Mouse (Mus musculus) CD8-positive naive resting alpha-beta T cell, adult 57 days (primary cell): ENCODE measurements around the gene Gbx2. TPM values are rescaled to one million over a fixed set of nuclear protein-coding genes. Genes with fewer than 3 reads are reported as not detected.

Source experiments
- total RNA-seq: library from RNA; stranded (reverse); gene quantifications from one replicate; pipeline ENCODE4 v1.2.4, GENCODE M21; 2023

Gene Gbx2
- not detected for total RNA-seq

GRCm38 (mm10) chr1:89931120-89931519, at the start of gene Gbx2:
Gene Gbx2, minus strand, starts transcription at chr1:89931179.

Other genes with a start within 250 kb of the Gbx2 start
- gene Asb18, start 83.5 kb upstream of the Gbx2 start, total RNA-seq: not detected
- not detected for gene Iqca, start 222.2 kb upstream of the Gbx2 start, total RNA-seq